Mouse (Mus musculus): Measurements from ENCODE around the gene Gpd1.

GRCm38 (mm10) chr15:99724292-99725021 lies 7.1 kb downstream of the Gpd1 start:
- peak; percentile 72 for TF ChIP-seq CTCF (IDR thresholded peaks at IDR 0.05; ENCODE audit: low read depth)
- 0 out of 2 replicates have a peak, but pooled peaks have one; percentile 17 for TF ChIP-seq EP300 (IDR thresholded peaks at IDR 0.05; ENCODE audit: low read depth)

Data from liver, postnatal 0 days (tissue).